Mouse (Mus musculus) CD4-positive naive resting alpha-beta T cell, adult 57 days (primary cell): ENCODE measurements around the gene Arl14ep. TPM values are rescaled to one million over a fixed set of nuclear protein-coding genes. Genes with fewer than 3 reads are reported as not detected.

ENCODE experiments used
- total RNA-seq: library from RNA; stranded (reverse); gene quantifications from one replicate; pipeline ENCODE4 v1.2.4, GENCODE M21; 2023

The Arl14ep gene
- 19.6 TPM for total RNA-seq

GRCm38 (mm10) chr2:106973959-106974639 is at the start of gene Arl14ep:
Arl14ep (minus strand) TSS chr2:106974424.

Other genes with a start within 250 kb of the Arl14ep start
- not detected for gene Fshb, start 85.2 kb upstream of the Arl14ep start, total RNA-seq